Mouse (Mus musculus): Measurements from ENCODE around the gene Moap1. TPM values are rescaled to one million over a fixed set of nuclear protein-coding genes. Genes with fewer than 3 reads are reported as not detected.

The Moap1 gene
- polyA plus RNA-seq, 1 experiment from 2014 or later = 33.9 TPM

- H3K4me3 ChIP-seq (ENCODE audit: low read depth, low read length) = peak overlapping the region; percentile 73
- WGBS = 2% methylated on average over 46 of the region's 46 CpGs
- H3K9me3 ChIP-seq (ENCODE audit: control insufficient read depth, low read length) = no peaks in the 10 kb centered on the region
- DNase-seq (ENCODE audit: low spot score) (no peak), ATAC-seq (ENCODE audit: insufficient number of reproducible peaks, low FRiP score, low TSS enrichment, low read depth) (peak; percentile 85)
- H3K4me2 ChIP-seq (ENCODE audit: low read depth, severe bottlenecking) = peak overlapping the region; percentile 70
- peak overlapping the region; percentile 82 for H3K9ac ChIP-seq (ENCODE audit: low read length)
- H3K27me3 ChIP-seq (ENCODE audit: control insufficient read depth, insufficient read depth, low read length) = no peaks in the 10 kb centered on the region
- H3K36me3 ChIP-seq (ENCODE audit: control insufficient read depth, insufficient read depth, low read length) = no peaks in the 10 kb centered on the region
- peaks cover 6% of the 10 kb centered on the region; the same call in 1 of the 2 replicates for H3K4me1 ChIP-seq (ENCODE audit: control insufficient read depth, insufficient read depth, low read length)
- peak overlapping the region; percentile 63 for H3K27ac ChIP-seq (replicated peaks; ENCODE audit: low read depth, low read length)
Measured at GRCm38 (mm10) chr12:102757055-102757688, 13.7 kb upstream of the Moap1 start.

- no peak for ATAC-seq (ENCODE audit: insufficient number of reproducible peaks, low FRiP score, low TSS enrichment, low read depth)
Measured at GRCm38 (mm10) chr12:102756304-102756703, 12.8 kb upstream of the Moap1 start.

DNA sequence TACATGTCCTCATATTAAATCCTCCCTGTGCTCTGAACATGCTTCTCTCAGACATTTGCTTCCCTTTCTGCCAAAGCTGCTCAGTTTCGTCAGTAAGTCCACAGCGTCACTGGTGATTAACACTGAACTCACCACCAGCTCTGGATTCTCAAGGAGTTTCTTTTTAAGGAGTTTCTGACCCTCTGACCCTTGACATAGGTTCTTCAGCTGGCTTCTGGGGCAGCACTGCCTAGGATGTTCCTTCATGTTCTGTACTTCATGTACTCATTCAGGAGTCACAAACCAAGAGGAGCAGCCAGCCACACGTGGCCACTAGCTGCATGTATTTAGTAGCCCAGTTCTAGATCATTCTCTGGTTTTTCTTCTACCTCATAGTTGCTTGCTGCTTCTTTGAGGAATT is 4.8 kb upstream of the Moap1 start:
- H3K9ac ChIP-seq (ENCODE audit: low read length) = no peak overlapping the region
- no peak for DNase-seq (ENCODE audit: low spot score)
- no peak overlapping the region for H3K27ac ChIP-seq (replicated peaks; ENCODE audit: low read depth, low read length)
- no peak overlapping the region for H3K4me3 ChIP-seq (ENCODE audit: low read depth, low read length)
- H3K27me3 ChIP-seq (ENCODE audit: control insufficient read depth, insufficient read depth, low read length) = no peaks in the 10 kb centered on the region
- no peak for ATAC-seq (ENCODE audit: insufficient number of reproducible peaks, low FRiP score, low TSS enrichment, low read depth)
- H3K9me3 ChIP-seq (ENCODE audit: control insufficient read depth, low read length) = no peaks in the 10 kb centered on the region
- H3K36me3 ChIP-seq (ENCODE audit: control insufficient read depth, insufficient read depth, low read length) = no peaks in the 10 kb centered on the region
- 91% methylated on average over 3 of the region's 3 CpGs for WGBS
- H3K4me1 ChIP-seq (ENCODE audit: control insufficient read depth, insufficient read depth, low read length) = no peaks in the 10 kb centered on the region
- H3K4me2 ChIP-seq (ENCODE audit: low read depth, severe bottlenecking) = no peak overlapping the region

More at GRCm38 (mm10) chr12:102756304-102756703, 12.8 kb upstream of the Moap1 start:
- peak; percentile 40 for DNase-seq (ENCODE audit: low spot score)
- WGBS = 84% methylated on average over 7 of the region's 7 CpGs
- Histone ChIP-seq H3K4me3 (ENCODE audit: low read depth, low read length) (peak overlapping the region; percentile 73), H3K4me2 (ENCODE audit: low read depth, severe bottlenecking) (peak overlapping the region; percentile 70), H3K27ac (replicated peaks; ENCODE audit: low read depth, low read length) (no peak overlapping the region), H3K36me3 (ENCODE audit: control insufficient read depth, insufficient read depth, low read length) (no peaks in the 10 kb centered on the region), H3K9me3 (ENCODE audit: control insufficient read depth, low read length) (no peaks in the 10 kb centered on the region), H3K4me1 (ENCODE audit: control insufficient read depth, insufficient read depth, low read length) (peaks cover 6% of the 10 kb centered on the region; the same call in 1 of the 2 replicates), H3K27me3 (ENCODE audit: control insufficient read depth, insufficient read depth, low read length) (no peaks in the 10 kb centered on the region), H3K9ac (ENCODE audit: low read length) (no peak overlapping the region)

DNA sequence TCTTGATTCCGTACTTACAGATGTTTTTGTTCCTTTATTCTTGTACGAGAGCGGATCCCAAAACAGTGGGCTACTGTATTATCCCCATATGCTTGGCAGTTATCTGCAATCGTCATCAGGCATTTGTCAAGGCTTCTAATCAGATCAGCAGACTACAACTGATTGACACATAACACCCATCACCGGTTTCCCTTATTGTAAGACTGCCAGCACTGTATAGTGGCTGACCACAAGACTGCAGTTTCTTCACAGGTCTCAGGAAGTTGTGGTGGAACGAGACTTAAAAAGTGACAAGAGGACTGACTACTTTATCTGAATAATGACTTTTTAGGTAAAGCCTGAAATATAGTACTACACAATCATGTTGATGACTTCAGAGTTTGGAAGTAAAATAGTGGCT is 1.4 kb upstream of the Moap1 start:
- H3K9ac ChIP-seq (ENCODE audit: low read length) = no peak overlapping the region
- H3K9me3 ChIP-seq (ENCODE audit: control insufficient read depth, low read length) = no peaks in the 10 kb centered on the region
- peaks cover 6% of the 10 kb centered on the region for H3K4me1 ChIP-seq (ENCODE audit: control insufficient read depth, insufficient read depth, low read length)
- H3K4me2 ChIP-seq (ENCODE audit: low read depth, severe bottlenecking) = peak overlapping the region; percentile 85; the same call in 1 of the 2 replicates
- no peaks in the 10 kb centered on the region for H3K36me3 ChIP-seq (ENCODE audit: control insufficient read depth, insufficient read depth, low read length)
- H3K4me3 ChIP-seq (ENCODE audit: low read depth, low read length) = no peak overlapping the region
- H3K27ac ChIP-seq (replicated peaks; ENCODE audit: low read depth, low read length) = no peak overlapping the region
- no peaks in the 10 kb centered on the region for H3K27me3 ChIP-seq (ENCODE audit: control insufficient read depth, insufficient read depth, low read length)
- DNase-seq (ENCODE audit: low spot score) (no peak), ATAC-seq (ENCODE audit: insufficient number of reproducible peaks, low FRiP score, low TSS enrichment, low read depth) (no peak)
- 72% methylated on average over 6 of the region's 6 CpGs for whole genome bisulfite sequencing

DNA sequence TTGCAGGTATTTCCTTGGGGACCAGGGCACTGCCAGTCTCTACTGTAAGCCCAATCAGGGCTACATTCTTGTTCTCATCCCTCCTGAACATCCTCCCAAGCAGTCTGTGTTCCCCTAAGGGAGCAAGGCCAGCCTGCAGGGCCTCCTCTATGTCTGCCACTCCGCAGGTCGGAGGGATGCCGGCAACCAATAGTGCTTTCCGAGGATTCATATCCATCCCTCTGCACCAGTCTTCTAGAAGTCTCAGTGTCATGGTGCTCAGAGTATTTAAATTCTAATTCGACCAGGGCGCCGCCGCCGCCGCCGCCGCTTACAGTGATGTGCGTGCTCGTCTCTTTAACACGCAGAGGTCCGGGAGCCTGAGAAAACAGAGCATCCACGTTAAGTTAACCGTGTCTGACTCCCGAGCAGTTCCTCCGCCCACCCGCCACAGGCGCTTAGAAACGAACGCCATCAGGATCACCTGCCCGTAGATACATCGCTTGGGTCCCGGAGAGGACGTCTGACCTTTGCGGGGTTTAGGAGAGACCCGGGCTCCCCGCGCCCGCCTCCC is 349 bp downstream of the Moap1 start:
- H3K9me3 ChIP-seq (ENCODE audit: control insufficient read depth, low read length) = no peaks in the 10 kb centered on the region
- peak overlapping the region; percentile 74 for H3K4me3 ChIP-seq (ENCODE audit: low read depth, low read length)
- no peak for DNase-seq (ENCODE audit: low spot score)
- H3K27ac ChIP-seq (replicated peaks; ENCODE audit: low read depth, low read length) = peak overlapping the region; percentile 49; the same call in 1 of the 2 replicates
- H3K4me1 ChIP-seq (ENCODE audit: control insufficient read depth, insufficient read depth, low read length) = peaks cover 6% of the 10 kb centered on the region
- H3K27me3 ChIP-seq (ENCODE audit: control insufficient read depth, insufficient read depth, low read length) = no peaks in the 10 kb centered on the region
- H3K4me2 ChIP-seq (ENCODE audit: low read depth, severe bottlenecking) = peak overlapping the region; percentile 85
- H3K9ac ChIP-seq (ENCODE audit: low read length) = peak overlapping the region; percentile 81
- no peak; the same call in none of the 2 replicates for ATAC-seq (ENCODE audit: insufficient number of reproducible peaks, low FRiP score, low TSS enrichment, low read depth)
- WGBS = 1% methylated on average over 33 of the region's 33 CpGs
- H3K36me3 ChIP-seq (ENCODE audit: control insufficient read depth, insufficient read depth, low read length) = no peaks in the 10 kb centered on the region

DNA sequence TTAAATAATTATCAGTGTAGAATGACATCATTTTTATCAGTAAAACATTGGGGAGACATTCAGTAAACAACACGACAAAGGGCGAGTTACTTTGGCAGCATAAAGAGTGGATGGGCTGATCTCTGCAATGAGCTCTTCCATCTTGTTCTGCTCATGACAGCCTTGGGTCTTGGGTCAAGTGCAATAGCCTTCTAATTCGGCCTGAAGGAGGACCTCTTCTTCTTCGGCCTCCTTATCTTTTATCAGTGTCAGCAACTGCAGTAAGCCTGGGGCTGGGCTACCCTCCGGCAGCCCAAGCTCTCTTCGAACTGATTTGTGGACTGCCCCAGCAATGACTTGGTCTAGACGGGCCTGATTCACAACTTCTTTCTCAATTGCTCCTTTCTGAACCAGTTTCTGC is 1.4 kb downstream of the Moap1 start:
- ATAC-seq (ENCODE audit: insufficient number of reproducible peaks, low FRiP score, low TSS enrichment, low read depth) = no peak
- 84% methylated on average over 7 of the region's 7 CpGs for WGBS
- H3K36me3 ChIP-seq (ENCODE audit: control insufficient read depth, insufficient read depth, low read length) = no peaks in the 10 kb centered on the region
- no peak overlapping the region for H3K4me2 ChIP-seq (ENCODE audit: low read depth, severe bottlenecking)
- H3K27me3 ChIP-seq (ENCODE audit: control insufficient read depth, insufficient read depth, low read length) = no peaks in the 10 kb centered on the region
- no peak overlapping the region for H3K4me3 ChIP-seq (ENCODE audit: low read depth, low read length)
- no peak overlapping the region for H3K9ac ChIP-seq (ENCODE audit: low read length)
- no peak for DNase-seq (ENCODE audit: low spot score)
- H3K4me1 ChIP-seq (ENCODE audit: control insufficient read depth, insufficient read depth, low read length) = peaks cover 6% of the 10 kb centered on the region
- no peak overlapping the region for H3K27ac ChIP-seq (replicated peaks; ENCODE audit: low read depth, low read length)
- no peaks in the 10 kb centered on the region for H3K9me3 ChIP-seq (ENCODE audit: control insufficient read depth, low read length)

GRCm38 (mm10) chr12:102740285-102740684 is 3.2 kb downstream of the Moap1 start:
- H3K4me3 ChIP-seq (ENCODE audit: low read depth, low read length) = no peak overlapping the region
- no peak for ATAC-seq (ENCODE audit: insufficient number of reproducible peaks, low FRiP score, low TSS enrichment, low read depth)
- no peak overlapping the region for H3K27ac ChIP-seq (replicated peaks; ENCODE audit: low read depth, low read length)
- WGBS = 61% methylated on average over 3 of the region's 3 CpGs
- no peak for DNase-seq (ENCODE audit: low spot score)
- H3K9ac ChIP-seq (ENCODE audit: low read length) = no peak overlapping the region
- H3K4me1 ChIP-seq (ENCODE audit: control insufficient read depth, insufficient read depth, low read length) = peaks cover 6% of the 10 kb centered on the region
- no peaks in the 10 kb centered on the region for H3K36me3 ChIP-seq (ENCODE audit: control insufficient read depth, insufficient read depth, low read length)
- H3K4me2 ChIP-seq (ENCODE audit: low read depth, severe bottlenecking) = no peak overlapping the region
- no peaks in the 10 kb centered on the region for H3K9me3 ChIP-seq (ENCODE audit: control insufficient read depth, low read length)
- H3K27me3 ChIP-seq (ENCODE audit: control insufficient read depth, insufficient read depth, low read length) = no peaks in the 10 kb centered on the region

DNA sequence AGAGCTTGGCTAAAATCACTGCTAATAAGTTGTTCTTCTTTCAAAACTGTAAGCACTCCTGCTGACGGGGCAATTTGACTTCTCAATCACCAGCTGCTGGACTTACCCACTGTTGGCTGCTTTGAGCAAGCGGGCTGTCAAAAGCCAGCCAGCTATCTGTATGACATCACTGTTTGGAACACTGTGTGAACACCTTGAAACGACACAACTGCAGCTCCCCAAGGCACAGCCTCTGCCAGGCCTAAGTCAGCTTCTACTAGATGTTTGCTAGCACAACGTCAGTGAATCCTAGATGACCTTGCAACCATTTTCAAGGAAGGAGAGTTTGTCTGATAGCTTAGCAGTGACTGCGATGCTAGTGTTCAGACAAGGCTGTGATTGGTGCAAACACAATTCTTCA is 4.4 kb downstream of the Moap1 start:
- H3K4me3 ChIP-seq (ENCODE audit: low read depth, low read length) = no peak overlapping the region
- no peak for ATAC-seq (ENCODE audit: insufficient number of reproducible peaks, low FRiP score, low TSS enrichment, low read depth)
- no peaks in the 10 kb centered on the region for H3K36me3 ChIP-seq (ENCODE audit: control insufficient read depth, insufficient read depth, low read length)
- H3K27ac ChIP-seq (replicated peaks; ENCODE audit: low read depth, low read length) = no peak overlapping the region
- no peak overlapping the region for H3K9ac ChIP-seq (ENCODE audit: low read length)
- H3K4me1 ChIP-seq (ENCODE audit: control insufficient read depth, insufficient read depth, low read length) = peaks cover 6% of the 10 kb centered on the region
- 85% methylated on average over 5 of the region's 5 CpGs for WGBS
- DNase-seq (ENCODE audit: low spot score) = no peak
- H3K9me3 ChIP-seq (ENCODE audit: control insufficient read depth, low read length) = no peaks in the 10 kb centered on the region
- H3K4me2 ChIP-seq (ENCODE audit: low read depth, severe bottlenecking) = no peak overlapping the region
- H3K27me3 ChIP-seq (ENCODE audit: control insufficient read depth, insufficient read depth, low read length) = no peaks in the 10 kb centered on the region

All from limb, embryonic 11.5 days (tissue).